Mouse (Mus musculus): ENCODE measurements around the gene Pip5kl1.
A peak's percentile ranks its signal among the peaks of the same experiment; 100 is the strongest.

GRCm38 (mm10) chr2:32574901-32575585 is 446 bp downstream of the Pip5kl1 start:
- TF ChIP-seq EP300 (IDR thresholded peaks at IDR 0.05; ENCODE audit: low read depth) (no peak), CTCF (IDR thresholded peaks at IDR 0.05; ENCODE audit: low read depth) (peak; percentile 75)
